Mouse (Mus musculus) lung, embryonic 14.5 days (tissue): ENCODE measurements around the gene Cd207. TPM values are rescaled to one million over a fixed set of nuclear protein-coding genes. Genes with fewer than 3 reads are reported as not detected.

Experiments
- ATAC-seq: fragments of 200-750 bp; cut with Nextera tagmentation; 2 replicates; pipeline ENCODE4 v1.8.0; 2017; ENCODE audit warnings: mild to moderate bottlenecking, moderate TSS enrichment, moderate library complexity; ENCODE audit not compliant: insufficient read depth
- DNase-seq: peaks from one replicate; pipeline ENCODE4 v3.0.0-alpha.2; 2015
- H3K27ac ChIP-seq: fragments of 300-500 bp; sonication (generic); 2 replicates; pipeline ENCODE4 v1.5.1; 2014; ENCODE audit warnings: low read depth, mild to moderate bottlenecking, moderate library complexity
- H3K27me3 ChIP-seq: fragments of 300-500 bp; sonication (generic); 2 replicates; pipeline ENCODE4 v1.6.1; 2014; ENCODE audit warnings: low read length, control low read depth; ENCODE audit not compliant: insufficient read depth
- H3K36me3 ChIP-seq: fragments of 300-500 bp; sonication (generic); 2 replicates; pipeline ENCODE4 v1.6.1; 2014; ENCODE audit warnings: control low read depth; ENCODE audit not compliant: insufficient read depth
- H3K4me1 ChIP-seq: fragments of 300-500 bp; sonication (generic); 2 replicates; pipeline ENCODE4 v1.6.1; 2014; ENCODE audit warnings: antibody characterized with exemption, control low read depth; ENCODE audit not compliant: insufficient read depth
- H3K4me2 ChIP-seq: fragments of 300-500 bp; sonication (generic); 2 replicates; pipeline ENCODE4 v1.6.1; 2014; ENCODE audit warnings: mild to moderate bottlenecking
- H3K4me3 ChIP-seq: fragments of 300-500 bp; sonication (generic); 2 replicates; pipeline ENCODE4 v1.5.1; 2014; ENCODE audit warnings: low read depth, low read length
- H3K9ac ChIP-seq: fragments of 300-500 bp; sonication (generic); 2 replicates; pipeline ENCODE4 v1.6.1; 2014
- H3K9me3 ChIP-seq: fragments of 300-500 bp; sonication (generic); 2 replicates; pipeline ENCODE4 v1.6.1; 2016; ENCODE audit warnings: low read depth, low read length, control low read depth
- CTCF ChIP-seq: IDR thresholded peaks from 2 replicates; pipeline ENCODE4 v1.5.1; 2016; ENCODE audit warnings: antibody characterized with exemption, low read depth
- WGBS: fragments of 180-500 bp; shearing (Covaris S2); extraction: QIAGEN DNeasy Blood & Tissue Kit; methylation state at CpG from one replicate; pipeline ENCODE4 v1.1.7; 2014; 5-methylcytosine and 5-hydroxymethylcytosine counted together
- polyA plus RNA-seq: library from polyadenylated mRNA; unstranded; fragments of >200 nt; fragmentation: Nextera tagmentation; extraction: Ambion mirVana; gene quantifications from 2 replicates; pipeline ENCODE4 v1.2.1, GENCODE M21; 2014

The Cd207 gene
- polyA plus RNA-seq, 1 experiment from 2014 or later = not detected

DNA sequence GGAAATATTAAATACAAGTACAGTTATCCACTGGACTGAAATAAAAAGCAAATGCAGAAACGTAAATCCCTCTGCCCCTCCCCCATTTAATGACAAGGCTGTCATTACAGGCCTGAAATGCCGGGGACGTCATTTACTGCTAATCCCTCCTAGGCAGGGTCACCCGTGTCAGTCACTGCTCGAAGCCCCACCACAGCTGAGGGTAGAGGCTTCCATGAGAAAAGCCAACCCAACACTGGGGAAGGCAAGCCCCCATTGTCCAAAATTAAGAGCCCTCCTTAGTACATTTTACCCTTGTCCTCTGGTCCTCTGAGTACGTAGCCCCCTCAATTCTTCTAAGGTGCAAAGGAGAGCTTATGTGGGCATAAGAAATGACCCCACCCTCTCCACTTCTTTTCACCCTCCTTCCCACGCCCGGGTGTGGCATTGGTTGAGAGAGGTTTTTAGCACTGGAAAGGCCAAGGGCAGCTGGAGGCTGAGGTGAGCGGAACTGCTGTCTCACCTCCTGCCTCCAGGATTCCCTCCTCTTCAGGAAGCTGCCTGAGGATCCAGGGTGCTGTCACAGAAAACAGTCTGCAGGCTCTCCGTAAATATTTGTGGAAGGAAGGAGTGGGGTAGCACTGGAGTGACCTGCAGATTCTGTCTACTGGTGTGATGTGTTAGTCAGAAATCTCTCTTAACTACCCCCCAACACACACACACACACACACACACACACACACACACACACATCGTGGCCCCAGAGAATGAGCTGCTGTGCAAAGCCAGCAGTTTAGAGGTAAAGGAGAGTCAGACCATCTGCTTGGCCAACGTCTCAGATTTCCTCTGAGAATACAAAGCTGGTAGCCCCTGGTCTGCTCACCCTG lies 35.8 kb upstream of the Cd207 start:
- H3K4me1 ChIP-seq = no peaks in the 10 kb centered on the region
- H3K27me3 ChIP-seq = peaks cover 99% of the 10 kb centered on the region
- H3K27ac ChIP-seq = no peak overlapping the region
- H3K4me3 ChIP-seq = no peak overlapping the region
- H3K4me2 ChIP-seq = no peak overlapping the region
- TF ChIP-seq CTCF = no peak
- no peaks in the 10 kb centered on the region for H3K9me3 ChIP-seq
- H3K9ac ChIP-seq = no peak overlapping the region
- ATAC-seq = no peak
- WGBS = 3% methylated on average over 12 of the region's 12 CpGs
- no peak for DNase-seq
- no peaks in the 10 kb centered on the region for H3K36me3 ChIP-seq

DNA sequence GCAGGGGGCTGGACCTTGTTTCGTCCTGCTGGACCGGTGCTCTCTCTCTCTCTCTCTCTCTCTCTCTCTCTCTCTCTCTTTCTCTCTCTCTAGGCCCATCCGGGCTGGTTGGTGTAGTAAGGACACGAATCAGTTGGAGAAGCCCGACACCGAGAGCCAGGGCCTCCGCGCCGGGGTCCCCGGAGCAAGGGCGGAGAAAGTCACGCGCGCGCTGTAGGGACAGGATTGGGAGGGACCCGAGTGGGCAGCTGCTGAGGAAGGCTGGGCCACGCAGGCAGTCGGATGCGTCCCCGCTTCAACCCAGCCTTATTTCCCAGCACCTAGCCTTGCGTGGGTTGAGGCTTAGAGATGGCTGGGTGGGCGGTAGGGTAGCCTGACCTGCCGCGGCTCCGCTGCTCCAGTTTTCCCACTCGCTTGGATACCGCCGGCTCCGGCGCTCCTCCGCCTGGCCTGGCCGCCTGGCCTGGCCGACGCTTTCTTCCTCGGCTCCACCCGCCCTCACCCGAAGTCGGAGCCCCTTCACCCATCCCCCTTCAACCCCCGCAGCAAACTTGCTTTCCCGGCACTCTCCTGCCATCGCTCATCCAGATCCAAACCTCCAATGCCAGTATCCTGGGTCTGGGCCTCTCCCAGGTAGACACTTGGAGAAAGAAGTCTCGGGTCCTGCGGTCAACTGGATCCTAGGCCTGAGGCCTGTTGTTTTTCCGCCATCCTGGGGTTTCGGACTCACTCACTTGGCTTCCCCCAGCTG lies 34.2 kb upstream of the Cd207 start:
- ATAC-seq (no peak; the same call in 1 of the 2 replicates), DNase-seq (no peak)
- Histone ChIP-seq H3K27ac (no peak overlapping the region), H3K4me2 (peak overlapping the region; percentile 70), H3K4me3 (peak overlapping the region; percentile 40), H3K9ac (no peak overlapping the region), H3K27me3 (peaks cover 99% of the 10 kb centered on the region), H3K9me3 (no peaks in the 10 kb centered on the region), H3K36me3 (no peaks in the 10 kb centered on the region), H3K4me1 (no peaks in the 10 kb centered on the region)
- 2% methylated on average over 45 of the region's 45 CpGs for WGBS
- no peak for TF ChIP-seq CTCF

DNA sequence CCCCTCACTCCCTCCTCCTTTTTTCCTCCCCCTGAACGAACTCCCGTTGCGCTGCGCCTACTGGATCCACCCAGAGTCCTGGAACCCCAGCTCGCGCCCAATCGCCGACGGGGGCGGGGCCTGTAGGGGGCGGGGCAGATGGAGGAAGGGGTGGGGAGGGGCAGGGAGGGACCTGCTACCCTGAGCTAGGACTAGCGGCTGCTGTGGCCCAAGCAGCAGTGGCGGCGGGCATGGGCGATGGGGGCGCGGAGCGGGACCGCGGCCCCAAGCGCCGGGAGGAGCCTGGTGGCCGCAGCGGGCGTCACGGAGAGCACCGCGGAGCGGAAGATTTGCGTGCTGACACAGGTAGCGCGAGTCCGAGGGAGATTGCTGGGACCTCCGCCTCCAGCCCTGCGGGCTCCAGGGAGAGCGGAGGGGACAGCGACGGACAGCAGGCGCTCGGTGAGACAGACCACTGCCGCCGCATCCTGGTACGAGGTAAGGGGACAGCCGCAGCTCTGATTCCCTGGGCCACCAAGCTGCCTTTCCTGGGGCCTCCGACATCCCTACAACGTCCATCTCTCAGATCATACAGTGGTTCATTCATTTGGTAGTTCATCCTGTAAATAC lies 33.5 kb upstream of the Cd207 start, which contains the start of gene Vax2:
TSS of gene Vax2 (plus strand) at position 198 of the 609 bp plus-strand sequence.
- ATAC-seq (peak; percentile 90), DNase-seq (peak; percentile 80)
- Histone ChIP-seq H3K27me3 (peaks cover 100% of the 10 kb centered on the region), H3K4me1 (no peaks in the 10 kb centered on the region), H3K36me3 (no peaks in the 10 kb centered on the region), H3K9me3 (no peaks in the 10 kb centered on the region), H3K9ac (no peak within 1 kb of the TSS), H3K27ac (no peak within 1 kb of the TSS), H3K4me2 (peak within 1 kb of the TSS; percentile 70), H3K4me3 (peak within 1 kb of the TSS; percentile 40)
- TF ChIP-seq CTCF = no peak
- WGBS = under 1% methylated on average over 46 of the region's 46 CpGs

DNA sequence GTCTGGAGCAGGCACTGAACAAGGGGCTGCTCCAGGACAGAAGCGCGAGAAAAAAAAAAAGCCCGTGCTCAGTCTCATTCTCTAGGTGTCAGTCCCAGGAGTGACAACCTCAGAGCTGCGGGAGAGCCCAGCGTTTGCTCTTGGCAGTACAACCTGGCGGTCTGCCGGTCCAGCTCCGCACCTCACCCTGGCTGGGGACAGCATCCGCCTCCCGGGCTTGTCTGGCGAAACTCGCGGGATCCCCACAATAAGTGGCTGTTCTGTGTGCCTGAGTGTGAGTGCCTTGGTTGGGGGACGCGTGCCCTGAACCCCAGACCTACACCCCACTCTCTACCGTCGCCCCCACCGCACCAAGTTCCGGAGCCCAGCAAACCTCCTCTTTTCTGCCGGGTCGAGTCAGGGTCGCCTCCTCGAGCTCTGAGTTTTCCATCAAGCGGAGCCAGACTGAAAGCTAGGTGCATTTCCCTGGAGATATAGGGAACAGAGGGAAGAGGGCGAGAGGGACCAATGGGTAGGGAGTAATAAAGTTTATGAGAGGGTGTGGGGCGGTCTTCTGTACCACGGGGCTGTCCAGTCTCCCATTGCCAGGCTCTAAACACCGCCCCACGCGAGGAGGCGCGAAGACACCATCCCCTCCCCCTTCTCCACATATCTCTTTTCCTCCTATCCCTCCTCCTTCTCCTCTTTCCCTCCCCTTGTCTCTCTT lies 32.9 kb upstream of the Cd207 start:
- no peak overlapping the region for H3K9ac ChIP-seq
- peak; percentile 72 for ATAC-seq
- no peaks in the 10 kb centered on the region for H3K4me1 ChIP-seq
- H3K27me3 ChIP-seq = peaks cover 100% of the 10 kb centered on the region
- no peaks in the 10 kb centered on the region for H3K36me3 ChIP-seq
- TF ChIP-seq CTCF = no peak
- H3K27ac ChIP-seq = no peak overlapping the region
- H3K4me3 ChIP-seq = peak overlapping the region; percentile 40
- under 1% methylated on average over 32 of the region's 32 CpGs for WGBS
- H3K4me2 ChIP-seq = peak overlapping the region; percentile 70
- DNase-seq = no peak
- no peaks in the 10 kb centered on the region for H3K9me3 ChIP-seq

DNA sequence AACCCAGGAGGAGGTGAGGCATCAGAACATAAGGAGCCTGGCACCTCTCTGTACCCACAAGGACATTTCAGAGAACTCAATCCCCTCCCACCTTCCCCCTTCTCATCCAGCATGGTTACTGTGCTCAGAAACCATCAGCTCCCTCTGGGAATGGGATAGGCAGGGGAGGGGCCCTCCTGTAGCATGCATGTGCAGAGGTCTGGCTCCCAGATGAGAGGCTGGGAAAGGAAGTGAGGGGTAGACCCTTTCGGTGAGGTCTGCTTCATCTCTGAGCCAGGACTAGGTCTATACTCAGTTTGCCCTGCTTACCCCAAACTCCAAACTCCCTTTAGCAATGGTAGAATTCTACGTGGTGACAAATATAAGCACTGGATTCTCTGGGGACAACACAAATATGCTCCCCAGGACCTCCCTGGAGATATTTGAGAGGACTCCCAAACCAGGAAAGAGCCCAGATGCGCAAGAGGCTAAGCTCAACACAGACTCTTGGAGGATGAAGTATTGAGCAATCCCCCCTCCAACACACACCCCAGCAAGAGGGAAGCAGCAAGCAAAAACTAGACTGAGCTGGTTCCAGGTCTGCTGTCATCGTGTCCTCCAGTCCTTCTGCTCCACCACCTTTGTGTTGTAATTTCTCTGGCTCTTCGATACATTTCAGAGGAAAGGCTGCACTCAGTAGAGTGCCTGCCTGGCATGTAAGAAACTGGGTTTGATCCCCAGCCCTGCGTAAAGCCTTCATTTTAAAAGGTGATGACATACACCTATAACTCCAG lies 30.3 kb upstream of the Cd207 start:
- H3K4me1 ChIP-seq = no peaks in the 10 kb centered on the region
- H3K4me3 ChIP-seq = no peak overlapping the region
- no peaks in the 10 kb centered on the region for H3K36me3 ChIP-seq
- H3K27me3 ChIP-seq = peaks cover 100% of the 10 kb centered on the region
- H3K4me2 ChIP-seq = no peak overlapping the region
- no peaks in the 10 kb centered on the region for H3K9me3 ChIP-seq
- no peak for ATAC-seq
- H3K9ac ChIP-seq = no peak overlapping the region
- WGBS = 8% methylated on average over 6 of the region's 6 CpGs
- DNase-seq = no peak
- TF ChIP-seq CTCF = no peak
- H3K27ac ChIP-seq = no peak overlapping the region

DNA sequence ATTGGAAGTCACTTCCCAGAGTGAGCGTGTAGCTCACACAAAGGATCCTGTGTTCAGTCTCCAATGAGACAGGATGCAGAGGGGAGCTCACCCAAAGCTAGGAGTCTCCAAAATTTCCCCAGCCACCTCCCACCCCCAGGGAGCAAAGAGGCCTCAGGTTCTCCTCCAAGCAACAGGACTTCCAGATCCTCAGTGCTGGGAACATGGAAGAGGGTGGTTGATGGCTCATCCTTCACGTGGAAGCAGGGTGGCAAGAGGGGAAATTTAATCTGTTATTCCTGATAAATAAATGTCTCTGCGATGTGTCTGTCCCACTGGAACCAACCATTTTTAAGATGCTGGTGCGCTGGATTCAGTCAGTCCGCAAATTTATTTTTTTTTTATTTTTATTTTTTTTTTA lies 27.0 kb upstream of the Cd207 start:
- no peak for TF ChIP-seq CTCF
- H3K4me3 ChIP-seq = no peak overlapping the region
- H3K36me3 ChIP-seq = no peaks in the 10 kb centered on the region
- H3K4me1 ChIP-seq = no peaks in the 10 kb centered on the region
- no peak overlapping the region for H3K9ac ChIP-seq
- H3K27ac ChIP-seq = no peak overlapping the region
- no peaks in the 10 kb centered on the region for H3K9me3 ChIP-seq
- peaks cover 95% of the 10 kb centered on the region for H3K27me3 ChIP-seq
- WGBS = 16% methylated on average over 5 of the region's 5 CpGs
- DNase-seq = no peak
- no peak for ATAC-seq
- H3K4me2 ChIP-seq = no peak overlapping the region
